Mouse (Mus musculus) layer of hippocampus, postnatal 10 days (tissue): Measurements from ENCODE around the gene Zfp316. TPM values are rescaled to one million over a fixed set of nuclear protein-coding genes. Genes with fewer than 3 reads are reported as not detected.

Source experiments
- DNase-seq, 2 experiments: peaks; one replicate each; pipeline ENCODE4 v3.0.0; 2021; ENCODE audit warnings: low spot score in 2 of 2
- total RNA-seq, 2 experiments: library from RNA; stranded (reverse); gene quantifications; 2 replicates each; pipeline ENCODE4 v1.2.3; 2021

Zfp316 gene
- total RNA-seq, 2 experiments from 2014 or later, result 21.8 to 24.4 TPM

DNA sequence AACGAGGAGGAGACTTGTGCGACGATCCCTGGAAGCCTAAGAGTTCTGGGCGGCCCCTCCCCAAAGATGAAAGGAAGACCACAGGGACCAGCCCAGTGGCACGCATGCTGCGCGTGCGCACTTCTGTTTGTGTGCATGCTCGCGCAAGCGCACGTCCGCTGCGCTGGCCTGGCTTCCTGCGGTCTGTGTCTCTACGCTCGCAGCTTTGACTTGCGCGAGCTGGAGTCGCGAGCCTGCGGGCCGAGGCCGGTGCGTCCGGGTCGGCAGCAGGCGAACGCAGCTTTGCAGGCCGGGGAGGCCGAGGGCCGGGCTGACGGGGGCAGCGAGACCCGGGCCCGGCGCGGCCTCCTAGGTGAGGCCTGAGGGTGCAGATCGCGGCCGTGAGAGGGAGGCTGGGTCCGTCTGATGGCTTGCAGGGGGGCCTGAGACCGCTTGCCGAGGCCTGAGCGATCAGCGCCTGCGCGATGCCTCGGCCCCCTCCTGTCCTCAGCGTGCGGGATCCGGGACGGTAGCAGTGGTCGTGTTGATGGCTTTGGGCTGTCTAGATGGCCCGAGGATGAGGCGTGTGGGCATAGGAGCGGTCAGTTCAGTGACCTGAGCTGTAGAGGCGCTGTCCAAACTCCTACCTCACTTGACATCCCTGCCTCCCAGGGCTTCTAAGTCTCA is 34.7 kb downstream of the Zfp316 start, which contains the start of gene Zfp12:
TSS of gene Zfp12 (plus strand) at position 136 of the 666 bp plus-strand sequence.
- peak; percentile 90 to 94 for DNase-seq

DNA sequence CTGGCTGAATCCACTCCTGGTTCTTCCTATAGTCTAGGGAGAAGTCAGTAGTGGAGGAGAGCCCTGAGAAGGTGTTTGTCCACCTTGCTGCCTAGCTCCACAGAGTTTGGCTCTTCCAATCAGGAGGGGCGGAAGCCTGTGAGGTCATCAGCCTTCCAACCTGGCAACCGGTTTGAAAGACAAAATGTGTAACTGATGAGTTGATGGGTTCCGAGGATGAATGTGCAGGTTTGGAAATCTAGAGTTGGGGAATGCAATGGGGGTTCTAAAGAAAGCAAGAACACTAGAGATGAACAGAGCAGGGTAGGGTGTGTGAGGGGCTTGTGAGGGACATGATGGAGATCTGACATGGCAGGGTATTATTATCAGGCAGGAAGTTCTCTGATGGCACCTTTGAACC is 43.0 kb downstream of the Zfp316 start, which contains the start of gene Spdye4a:
TSS of gene Spdye4a (minus strand) at position 101 of the 400 bp plus-strand sequence.
- no peak for DNase-seq

DNA sequence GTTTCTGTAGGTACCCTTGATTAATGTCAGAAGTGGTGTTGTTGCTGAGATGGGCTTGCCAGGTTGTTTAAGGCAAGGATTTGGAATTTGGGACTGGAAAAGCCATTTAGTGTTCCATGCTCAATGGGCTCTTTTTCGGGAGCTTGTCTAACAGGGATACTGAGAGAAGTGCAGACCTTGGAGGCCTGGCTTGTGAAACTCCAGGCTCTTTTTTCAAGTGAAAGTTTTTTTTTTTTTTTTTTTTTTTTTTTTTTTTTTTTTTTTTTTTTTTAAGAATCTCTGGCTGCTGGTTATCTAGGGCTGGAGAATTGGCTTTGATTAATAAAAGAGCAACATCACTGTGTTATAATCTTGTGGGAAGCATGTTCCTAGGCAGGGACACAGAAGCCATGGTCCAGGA is 47.5 kb downstream of the Zfp316 start:
- DNase-seq, result no peak

DNA sequence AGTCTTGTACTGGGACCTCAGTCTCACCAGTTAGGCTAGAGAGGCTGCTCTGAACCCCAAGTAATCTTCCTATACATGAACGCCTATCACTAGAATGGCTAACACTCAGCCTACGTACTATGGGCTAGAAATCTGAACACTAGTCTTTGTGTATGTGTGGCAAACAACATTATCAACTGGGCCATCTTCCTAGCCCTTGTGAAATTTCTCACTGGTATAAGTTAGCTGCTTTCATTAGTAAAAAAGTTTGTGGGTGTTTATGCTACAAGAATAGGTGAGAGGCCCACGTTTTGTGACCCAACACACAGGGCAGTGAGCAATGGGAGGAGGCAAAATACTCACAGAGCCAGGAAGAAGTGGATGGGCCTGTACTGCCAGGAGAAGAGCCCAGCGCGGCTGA is 48.8 kb downstream of the Zfp316 start:
- no peak for DNase-seq

DNA sequence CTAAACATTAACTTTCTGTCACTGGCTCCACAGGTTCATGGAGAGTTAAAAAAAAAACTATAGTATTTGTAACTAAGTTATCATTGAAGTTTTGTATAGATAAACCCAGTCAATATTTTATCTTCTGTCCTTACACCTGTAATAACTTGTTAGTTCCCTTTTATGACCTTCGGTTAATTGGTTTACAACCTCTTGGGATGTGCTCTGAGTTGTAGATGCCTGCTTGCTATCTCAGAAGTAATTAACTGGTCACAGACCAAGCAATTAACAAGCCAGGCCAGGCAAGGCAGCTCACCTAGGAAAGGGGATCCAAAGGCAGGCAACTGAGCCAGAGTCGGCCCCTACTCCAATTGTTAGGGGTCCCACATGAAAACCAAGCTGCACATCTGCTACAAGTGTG is 56.0 kb downstream of the Zfp316 start:
- no peak for DNase-seq

DNA sequence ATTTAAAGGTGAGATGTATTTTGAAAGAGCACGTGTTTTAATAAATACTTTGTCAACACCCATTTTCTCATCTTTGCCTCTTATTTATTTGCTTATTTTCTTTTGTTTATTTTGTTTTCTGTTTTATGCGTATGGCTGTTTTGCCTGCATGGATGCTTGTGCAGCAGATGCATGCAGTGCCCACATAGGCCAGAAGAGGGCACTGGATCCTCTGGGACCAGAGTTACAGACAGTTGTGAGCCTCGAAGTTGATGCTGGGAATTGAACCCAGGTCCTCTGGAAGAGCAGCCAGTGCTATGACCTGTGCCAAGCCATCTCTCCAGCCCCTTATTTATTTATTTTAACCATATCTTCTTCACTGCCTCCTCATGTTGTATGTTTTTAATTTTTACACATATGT is 64.8 kb downstream of the Zfp316 start:
- no peak for DNase-seq

Other genes with a start within 250 kb of the Zfp316 start
- 10 to 100 TPM; 42.4 to 44.5 TPM for gene Rnf216, start 157.0 kb downstream of the Zfp316 start, total RNA-seq
- under 1 TPM; 0.25 to 0.32 TPM for gene Olfr718-ps1, start 122.4 kb downstream of the Zfp316 start, total RNA-seq
- 10 to 100 TPM; 16.8 to 17.5 TPM for gene Rbak, start 89.2 kb downstream of the Zfp316 start, total RNA-seq
- gene Spdye4b, start 89.0 kb downstream of the Zfp316 start, total RNA-seq, result not detected
- gene Spdye4a, start 43.1 kb downstream of the Zfp316 start, total RNA-seq, result not detected
- 10 to 100 TPM; 22.8 to 25.1 TPM for gene Zfp12, start 34.9 kb downstream of the Zfp316 start, total RNA-seq
- gene Zfp853, start 23.6 kb upstream of the Zfp316 start, total RNA-seq, result 1 to 10 TPM; 9.4 to 9.9 TPM
- 10 to 100 TPM; 22.5 to 22.8 TPM for gene E130309D02Rik, start 45.3 kb upstream of the Zfp316 start, total RNA-seq
- gene Zdhhc4, start 59.2 kb upstream of the Zfp316 start, total RNA-seq, result 10 to 100 TPM; 48.0 to 51.5 TPM
- gene Grid2ip, start 87.3 kb upstream of the Zfp316 start, total RNA-seq, result 1 to 10 TPM; 3.4 to 4.9 TPM
- gene Kdelr2, start 133.8 kb upstream of the Zfp316 start, total RNA-seq, result 10 to 100 TPM; 48.8 to 53.8 TPM
- gene Daglb, start 194.6 kb upstream of the Zfp316 start, total RNA-seq, result 10 to 100 TPM; 20.5 to 21.5 TPM